Mouse (Mus musculus) kidney, postnatal 25 days (tissue): Measurements from ENCODE around the gene Kcnh7.

Experiments
- DNase-seq, 2 experiments: peaks; one replicate each; pipeline ENCODE4 v3.0.0; 2021; ENCODE audit warnings: mixed read lengths in 2 of 2

Kcnh7 gene

GRCm38 (mm10) chr2:62644891-62645290 is 539.2 kb downstream of the Kcnh7 start:
- no peak for DNase-seq
